Mouse (Mus musculus) liver, postnatal 0 days (tissue): ENCODE data around the gene Pdzd8.
A peak's percentile ranks its signal among the peaks of the same experiment; 100 is the strongest.

Source experiments
- CTCF ChIP-seq: sonication (generic); IDR thresholded peaks from 2 replicates; pipeline ENCODE4 v1.5.1; 2016; ENCODE audit warnings: antibody characterized with exemption, low read depth
- EP300 ChIP-seq: IDR thresholded peaks from 2 replicates; pipeline ENCODE4 v1.6.1; 2016; ENCODE audit warnings: antibody characterized with exemption, low read depth, mild to moderate bottlenecking

- TF ChIP-seq CTCF, result 0 out of 2 replicates have a peak, but pooled peaks have one; percentile 6
- TF ChIP-seq EP300, result peak; percentile 90
Measured at GRCm38 (mm10) chr19:59360486-59360896, 14.9 kb upstream of the Pdzd8 start.
